8 mouse cellular contexts compared by ENCODE assay signal in the genomic region with DNA sequence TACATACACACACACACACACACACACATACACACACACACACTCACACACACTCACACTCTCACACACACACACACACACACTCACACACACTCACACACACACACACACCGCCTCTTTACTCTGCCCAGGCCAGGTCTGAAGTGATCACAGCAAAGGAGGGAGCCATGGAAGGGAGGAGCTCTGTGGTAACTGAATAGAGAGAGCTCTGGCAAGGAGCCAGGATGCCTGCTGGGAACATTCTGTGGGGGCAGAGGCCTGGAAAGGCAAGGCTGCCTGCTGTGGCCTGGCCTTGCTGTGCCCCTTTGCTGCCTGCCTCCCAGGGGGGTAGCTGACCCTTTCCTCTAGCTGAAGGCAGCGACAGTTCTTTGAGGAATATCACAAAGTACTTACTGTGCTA. TPM values are rescaled to one million over a fixed set of nuclear protein-coding genes. Genes with fewer than 3 reads are reported as not detected.
A peak's percentile ranks its signal among the peaks of the same experiment; 100 is the strongest.
DNase-seq lines count a peak whose midpoint lies in the region; ATAC-seq lines count a peak whose summit lies in the region.

No protein-coding gene starts in this region.

- no peak overlapping the region for H3K27ac ChIP-seq in embryonic facial prominence, embryonic 11.5 days (replicated peaks; ENCODE audit: low read depth, low read length)
- peak overlapping the region; percentile 85 for H3K27ac ChIP-seq in heart, embryonic 16.5 days (ENCODE audit: low read length)
- no peak overlapping the region for H3K27ac ChIP-seq in liver, embryonic 15.5 days (replicated peaks)
- H3K27ac ChIP-seq in neural tube, embryonic 14.5 days (ENCODE audit: low read depth, low read length) = peak overlapping the region; percentile 13

- WGBS in embryonic facial prominence, embryonic 11.5 days = 16% methylated on average over 2 of the region's 2 CpGs
- 4% methylated on average over 2 of the region's 2 CpGs for WGBS in heart, embryonic 16.5 days
- WGBS in liver, embryonic 15.5 days (ENCODE audit: insufficient replicate concordance) = 39% methylated on average over 2 of the region's 2 CpGs
- WGBS in neural tube, embryonic 14.5 days = 14% methylated on average over 2 of the region's 2 CpGs

- no peaks in the 10 kb centered on the region for H3K27me3 ChIP-seq in embryonic facial prominence, embryonic 11.5 days (ENCODE audit: control insufficient read depth, insufficient read depth, low read length)
- H3K27me3 ChIP-seq in heart, embryonic 16.5 days (ENCODE audit: control insufficient read depth, insufficient read depth, low read length) = no peaks in the 10 kb centered on the region
- H3K27me3 ChIP-seq in liver, embryonic 15.5 days = peaks cover 30% of the 10 kb centered on the region
- no peaks in the 10 kb centered on the region for H3K27me3 ChIP-seq in neural tube, embryonic 14.5 days (ENCODE audit: control insufficient read depth, insufficient read depth, low read length)

- no peak overlapping the region for H3K4me3 ChIP-seq in embryonic facial prominence, embryonic 11.5 days (ENCODE audit: low read depth, low read length)
- H3K4me3 ChIP-seq in heart, embryonic 16.5 days (ENCODE audit: low read length) = no peak overlapping the region
- no peak overlapping the region for H3K4me3 ChIP-seq in liver, embryonic 15.5 days (replicated peaks)
- no peak overlapping the region for H3K4me3 ChIP-seq in neural tube, embryonic 14.5 days (ENCODE audit: low read depth, low read length)

- H3K36me3 ChIP-seq in embryonic facial prominence, embryonic 11.5 days (replicated peaks; ENCODE audit: control insufficient read depth, insufficient read depth, low read depth, low read length) = no peaks in the 10 kb centered on the region
- no peaks in the 10 kb centered on the region for H3K36me3 ChIP-seq in heart, embryonic 16.5 days (ENCODE audit: control insufficient read depth, insufficient read depth)
- H3K36me3 ChIP-seq in liver, embryonic 15.5 days (replicated peaks) = no peaks in the 10 kb centered on the region
- no peaks in the 10 kb centered on the region for H3K36me3 ChIP-seq in neural tube, embryonic 14.5 days (ENCODE audit: control insufficient read depth, insufficient read depth, low read length)

- peak; percentile 70 for DNase-seq in embryo, embryonic 11 days
- DNase-seq in embryo, embryonic 9.5 days (ENCODE audit: extremely low spot score) = no peak
- DNase-seq in embryonic facial prominence, embryonic 11.5 days (ENCODE audit: low spot score) = peak; percentile 67
- DNase-seq in kidney, postnatal 25 days = peak; percentile 93 to 94
- DNase-seq in spleen, postnatal 14 days (ENCODE audit: low spot score in 2 of 2) = no peak

- no peaks in the 10 kb centered on the region for H3K9me3 ChIP-seq in embryonic facial prominence, embryonic 11.5 days (replicated peaks; ENCODE audit: control insufficient read depth, low read length)
- no peaks in the 10 kb centered on the region for H3K9me3 ChIP-seq in heart, embryonic 16.5 days (replicated peaks; ENCODE audit: control insufficient read depth, low read length)
- no peaks in the 10 kb centered on the region for H3K9me3 ChIP-seq in liver, embryonic 15.5 days (replicated peaks)
- H3K9me3 ChIP-seq in neural tube, embryonic 14.5 days (ENCODE audit: control insufficient read depth, low read length) = no peaks in the 10 kb centered on the region

- H3K4me2 ChIP-seq in embryonic facial prominence, embryonic 11.5 days (ENCODE audit: low read depth, low read length) = no peak overlapping the region
- no peak overlapping the region for H3K4me2 ChIP-seq in heart, embryonic 16.5 days (ENCODE audit: low read depth, low read length)
- H3K4me2 ChIP-seq in liver, embryonic 15.5 days = no peak overlapping the region
- H3K4me2 ChIP-seq in neural tube, embryonic 14.5 days (ENCODE audit: low read depth, low read length) = no peak overlapping the region

- no peak overlapping the region for H3K9ac ChIP-seq in embryonic facial prominence, embryonic 11.5 days (replicated peaks; ENCODE audit: low read length)
- H3K9ac ChIP-seq in heart, embryonic 16.5 days (ENCODE audit: low read length) = peak overlapping the region; percentile 62
- no peak overlapping the region for H3K9ac ChIP-seq in liver, embryonic 15.5 days
- H3K9ac ChIP-seq in neural tube, embryonic 14.5 days (replicated peaks; ENCODE audit: low read depth, low read length) = no peak overlapping the region

- peak; percentile 77; the same call in 1 of the 2 replicates for ATAC-seq in embryonic facial prominence, embryonic 11.5 days (replicated peaks; ENCODE audit: insufficient number of reproducible peaks, low FRiP score, low TSS enrichment, low read depth)
- peak; percentile 87 for ATAC-seq in heart, embryonic 16.5 days (replicated peaks; ENCODE audit: extremely low read depth, insufficient read depth, low FRiP score)
- ATAC-seq in liver, embryonic 15.5 days (ENCODE audit: insufficient read depth) = peak; percentile 47; the same call in 1 of the 2 replicates
- peak; percentile 66; the same call in 1 of the 2 replicates for ATAC-seq in neural tube, embryonic 14.5 days (ENCODE audit: low read depth)

- H3K4me1 ChIP-seq in embryonic facial prominence, embryonic 11.5 days (ENCODE audit: control insufficient read depth, insufficient read depth, low read length) = no peaks in the 10 kb centered on the region
- peaks cover 10% of the 10 kb centered on the region for H3K4me1 ChIP-seq in heart, embryonic 16.5 days (ENCODE audit: control insufficient read depth, insufficient read depth, low read length)
- peaks cover 4% of the 10 kb centered on the region; the same call in 1 of the 2 replicates for H3K4me1 ChIP-seq in liver, embryonic 15.5 days (replicated peaks)
- peaks cover 24% of the 10 kb centered on the region; the same call in 1 of the 2 replicates for H3K4me1 ChIP-seq in neural tube, embryonic 14.5 days (ENCODE audit: control insufficient read depth, insufficient read depth, low read length)

RNA-seq across cellular contexts. Expression of a gene that starts 1.8 kb away (rescaled TPM):
- polyA plus RNA-seq in embryonic facial prominence, embryonic 11.5 days (2014; fragmentation: Nextera tagmentation; extraction: Ambion mirVana) = 0.01 and 0.04 TPM in 2 replicates
- 0.09 and 0.12 TPM in 2 replicates for polyA plus RNA-seq in heart, embryonic 16.5 days (2015; fragmentation: Nextera tagmentation; extraction: Ambion mirVana)
- polyA plus RNA-seq in liver, embryonic 15.5 days (2015; fragmentation: Nextera tagmentation; extraction: Ambion mirVana) = 0.01 TPM in 1 of 2 replicates, not detected in the other
- 0.49 and 0.71 TPM in 2 replicates for polyA plus RNA-seq in neural tube, embryonic 14.5 days (2014; fragmentation: Nextera tagmentation; extraction: Ambion mirVana)

RNA-seq across cellular contexts. Expression of a gene that starts 12.3 kb away (rescaled TPM):
- polyA plus RNA-seq in embryonic facial prominence, embryonic 11.5 days (2014; fragmentation: Nextera tagmentation; extraction: Ambion mirVana) = 2.4 and 2.8 TPM in 2 replicates
- 3.1 and 3.2 TPM in 2 replicates for polyA plus RNA-seq in heart, embryonic 16.5 days (2015; fragmentation: Nextera tagmentation; extraction: Ambion mirVana)
- polyA plus RNA-seq in liver, embryonic 15.5 days (2015; fragmentation: Nextera tagmentation; extraction: Ambion mirVana) = 1.1 and 1.3 TPM in 2 replicates
- 6.3 and 6.7 TPM in 2 replicates for polyA plus RNA-seq in neural tube, embryonic 14.5 days (2014; fragmentation: Nextera tagmentation; extraction: Ambion mirVana)

RNA-seq across cellular contexts. Expression of a gene that starts 34.5 kb away (rescaled TPM):
- 57.2 and 61.3 TPM in 2 replicates for polyA plus RNA-seq in embryonic facial prominence, embryonic 11.5 days (2014; fragmentation: Nextera tagmentation; extraction: Ambion mirVana)
- polyA plus RNA-seq in heart, embryonic 16.5 days (2015; fragmentation: Nextera tagmentation; extraction: Ambion mirVana) = 58.1 and 59.8 TPM in 2 replicates
- 21.4 and 24.4 TPM in 2 replicates for polyA plus RNA-seq in liver, embryonic 15.5 days (2015; fragmentation: Nextera tagmentation; extraction: Ambion mirVana)
- polyA plus RNA-seq in neural tube, embryonic 14.5 days (2014; fragmentation: Nextera tagmentation; extraction: Ambion mirVana) = 43.9 and 44.0 TPM in 2 replicates

Comparison
In these comparisons a context has a peak if more than half of its experiments do, and no peak if none do; other contexts are left out.
1. DNase-seq: peak in embryo, embryonic 11 days (single experiment), embryonic facial prominence, embryonic 11.5 days (single experiment) and kidney, postnatal 25 days (2 of 2); none in embryo, embryonic 9.5 days (single experiment) and spleen, postnatal 14 days (0 of 2).
2. H3K27ac ChIP-seq: peak in heart, embryonic 16.5 days (single experiment) and neural tube, embryonic 14.5 days (single experiment); none in embryonic facial prominence, embryonic 11.5 days (single experiment) and liver, embryonic 15.5 days (single experiment).
3. Peak in every context shown above with its lines, with median percentiles within 50 percentile points of each other: ATAC-seq.